ENCODE assay signal across 8 mouse cellular contexts in genomic region chr6:70805820-70806513, GRCm38 (mm10). TPM values are rescaled to one million over a fixed set of nuclear protein-coding genes. Genes with fewer than 3 reads are reported as not detected.
DNase-seq lines count a peak whose midpoint lies in the region; ATAC-seq and TF ChIP-seq lines count a peak whose summit lies in the region.

No protein-coding gene starts in this region.

- ATAC-seq in hindbrain, postnatal 0 days, result peak; percentile 84
- ATAC-seq in megakaryocyte-erythroid progenitor cell, adult 5-6 weeks (replicated peaks; ENCODE audit: low FRiP score, low TSS enrichment, poor library complexity, severe bottlenecking), result peak; percentile 84

- no peak for TF ChIP-seq CTCF in thymus, adult 2 months (IDR thresholded peaks at IDR 0.05; ENCODE audit: borderline replicate concordance, control insufficient read depth, extremely low read depth, insufficient read depth, low read length, poor library complexity)
- TF ChIP-seq CTCF in hindbrain, postnatal 0 days (IDR thresholded peaks at IDR 0.05; ENCODE audit: low read depth), result peak; percentile 88

- no peak for TF ChIP-seq POLR2A in thymus, adult 2 months (IDR thresholded peaks at IDR 0.05; ENCODE audit: control insufficient read depth, extremely low read depth, insufficient read depth, low read length, poor library complexity)

- peaks cover 8% of the 10 kb centered on the region; the same call in 1 of the 2 replicates for H3K4me1 ChIP-seq in thymus, adult 2 months (replicated peaks; ENCODE audit: control insufficient read depth, insufficient read depth, low read length)
- H3K4me1 ChIP-seq in hindbrain, postnatal 0 days (ENCODE audit: insufficient read depth, low read length), result no peaks in the 10 kb centered on the region

- WGBS in thymus, adult 2 months, result 28% methylated on average over 13 of the region's 13 CpGs
- WGBS in hindbrain, postnatal 0 days, result 5% methylated on average over 13 of the region's 13 CpGs

- H3K9me3 ChIP-seq in hindbrain, postnatal 0 days (ENCODE audit: low read length), result no peaks in the 10 kb centered on the region

- H3K27ac ChIP-seq in thymus, adult 2 months (ENCODE audit: control insufficient read depth, insufficient read depth, low read length), result no peak overlapping the region
- H3K27ac ChIP-seq in hindbrain, postnatal 0 days, result 0 out of 2 replicates have a peak overlapping the region, but pooled peaks have one; percentile 29

- H3K4me2 ChIP-seq in hindbrain, postnatal 0 days (ENCODE audit: low read depth, low read length), result peak overlapping the region; percentile 48

- H3K27me3 ChIP-seq in thymus, adult 2 months (ENCODE audit: control insufficient read depth, insufficient read depth, low read length), result no peaks in the 10 kb centered on the region
- 0 out of 2 replicates have a peak, but pooled peaks cover 4% of the 10 kb centered on the region for H3K27me3 ChIP-seq in hindbrain, postnatal 0 days (ENCODE audit: insufficient read depth, low read length)

- no peaks in the 10 kb centered on the region for H3K36me3 ChIP-seq in thymus, adult 2 months (ENCODE audit: control insufficient read depth, insufficient read depth, low read length)
- no peaks in the 10 kb centered on the region for H3K36me3 ChIP-seq in hindbrain, postnatal 0 days (ENCODE audit: insufficient read depth, low read length)

- no peak overlapping the region for H3K9ac ChIP-seq in hindbrain, postnatal 0 days (replicated peaks; ENCODE audit: low read length)

- H3K4me3 ChIP-seq in thymus, adult 2 months (ENCODE audit: control insufficient read depth, insufficient read depth, low read length), result no peak overlapping the region
- H3K4me3 ChIP-seq in hindbrain, postnatal 0 days (ENCODE audit: low read length), result 0 out of 2 replicates have a peak overlapping the region, but pooled peaks have one; percentile 19

- peak; percentile 63 for DNase-seq in thymus, adult 2 months
- no peak for DNase-seq in thymus, adult 18-20 months
- DNase-seq in cerebellum, postnatal 36 days, result peak; percentile 62 to 80
- peak; percentile 73 for DNase-seq in gastrocnemius, adult 18-20 months (ENCODE audit: low spot score)
- DNase-seq in hindbrain, postnatal 0 days (ENCODE audit: low spot score), result peak; percentile 91
- DNase-seq in left cerebral cortex, postnatal 10 days (ENCODE audit: extremely low spot score in 1 of 2, low spot score in 2 of 2), result peak; percentile 69 to 79
- peak; percentile 63 for DNase-seq in spleen, adult 12 weeks (ENCODE audit: low spot score)

- intact Hi-C loops in left cerebral cortex, postnatal 10 days (cut with DNase I), result loop anchor here (5.0 kb wide), 1 partner anchor 94 kb away; no protein-coding TSS in a partner anchor

RNA-seq across cellular contexts. Expression of gene Rpia, which starts 13.9 kb away (rescaled TPM):
- 15.7 and 20.0 TPM in 2 replicates for polyA plus RNA-seq in thymus, adult 2 months (2012; rRNA removed)
- total RNA-seq in gastrocnemius, adult 18-20 months (2021), result 10 to 100 TPM; 15.8 to 16.0 TPM
- total RNA-seq in hindbrain, postnatal 0 days (2014; rRNA removed), result 7.1 and 9.0 TPM in 2 replicates
- polyA plus RNA-seq in hindbrain, postnatal 0 days (2015; fragmentation: Nextera tagmentation; extraction: Ambion mirVana), result 1.7 and 2.2 TPM in 2 replicates
- 10 to 100 TPM; 10.5 to 12.8 TPM for total RNA-seq in left cerebral cortex, postnatal 10 days (2021)
- 127 and 143 TPM in 2 replicates for total RNA-seq in megakaryocyte-erythroid progenitor cell, adult 5-6 weeks (2014; fragmentation: Nextera tagmentation)
- 247 and 276 TPM in 2 replicates for total RNA-seq in megakaryocyte-erythroid progenitor cell, adult 5-6 weeks (2017)

RNA-seq across cellular contexts. Expression of gene Eif2ak3, which starts 38.3 kb away (rescaled TPM):
- 25.9 and 33.0 TPM in 2 replicates for polyA plus RNA-seq in thymus, adult 2 months (2012; rRNA removed)
- total RNA-seq in gastrocnemius, adult 18-20 months (2021), result 1 to 10 TPM; 2.7 to 3.9 TPM
- 18.3 and 25.6 TPM in 2 replicates for total RNA-seq in hindbrain, postnatal 0 days (2014; rRNA removed)
- 7.6 and 8.2 TPM in 2 replicates for polyA plus RNA-seq in hindbrain, postnatal 0 days (2015; fragmentation: Nextera tagmentation; extraction: Ambion mirVana)
- 10 to 100 TPM; 17.8 to 20.2 TPM for total RNA-seq in left cerebral cortex, postnatal 10 days (2021)
- total RNA-seq in megakaryocyte-erythroid progenitor cell, adult 5-6 weeks (2014; fragmentation: Nextera tagmentation), result 11.2 and 13.5 TPM in 2 replicates
- 11.2 and 11.6 TPM in 2 replicates for total RNA-seq in megakaryocyte-erythroid progenitor cell, adult 5-6 weeks (2017)

Comparison
In these comparisons a context has a peak if more than half of its experiments do, and no peak if none do; other contexts are left out.
1. DNase-seq: peak in thymus, adult 2 months (single experiment), cerebellum, postnatal 36 days (2 of 2), gastrocnemius, adult 18-20 months (single experiment), hindbrain, postnatal 0 days (single experiment), left cerebral cortex, postnatal 10 days (2 of 2) and spleen, adult 12 weeks (single experiment); none in thymus, adult 18-20 months (0 of 2).
2. RNA of gene Rpia, which starts 13.9 kb away (total RNA-seq): 127 to 276 TPM in megakaryocyte-erythroid progenitor cell, adult 5-6 weeks; 15.8 to 16.0 TPM in gastrocnemius, adult 18-20 months, 10.5 to 12.8 TPM in left cerebral cortex, postnatal 10 days and 7.1 to 9.0 TPM in hindbrain, postnatal 0 days; every median in the first group is over 4 times any median in the second.